Mouse (Mus musculus) myocyte (in vitro differentiated cells): ENCODE data around the gene Ndufv1.

Experiments used
- CEBPB ChIP-seq: IDR thresholded peaks from 2 replicates; pipeline ENCODE4 v1.6.1; 2011; ENCODE audit warnings: mild to moderate bottlenecking, moderate library complexity; ENCODE audit not compliant: poor library complexity, insufficient read depth, severe bottlenecking
- E2F4 ChIP-seq: IDR thresholded peaks from one replicate; pipeline ENCODE4 v1.6.1; 2011; ENCODE audit warnings: mild to moderate bottlenecking, control low read depth, moderate library complexity; ENCODE audit not compliant: insufficient read depth
- MAX ChIP-seq: IDR thresholded peaks from one replicate; pipeline ENCODE4 v1.6.1; 2011; ENCODE audit warnings: low read depth, mild to moderate bottlenecking, control low read depth
- MYOD1 ChIP-seq, 3 experiments: IDR thresholded peaks; one replicate each; pipeline ENCODE4 v1.6.1; 2011; ENCODE audit warnings: control low read depth in 2 of 3, low read depth in 2 of 3, mild to moderate bottlenecking in 2 of 3, moderate library complexity in 1 of 3; ENCODE audit not compliant: insufficient read length in 2 of 3, control insufficient read depth in 1 of 3
- MYOG ChIP-seq, 3 experiments: IDR thresholded peaks; one replicate each; pipeline ENCODE4 v1.6.1; 2011; ENCODE audit warnings: control low read depth in 2 of 3, low read depth in 2 of 3, mild to moderate bottlenecking in 2 of 3; ENCODE audit not compliant: insufficient read length in 2 of 3, control insufficient read depth in 1 of 3, insufficient read depth in 1 of 3
- POLR2A ChIP-seq: IDR thresholded peaks from one replicate; pipeline ENCODE4 v1.6.1; 2011; ENCODE audit warnings: low read depth, mild to moderate bottlenecking, control low read depth, moderate library complexity; ENCODE audit not compliant: insufficient read length
- POLR2AphosphoS2 ChIP-seq: IDR thresholded peaks from one replicate; pipeline ENCODE4 v1.6.1; 2011; ENCODE audit warnings: low read depth, control low read depth; ENCODE audit not compliant: insufficient read length
- TCF12 ChIP-seq: IDR thresholded peaks from one replicate; pipeline ENCODE4 v1.6.1; 2011; ENCODE audit warnings: mild to moderate bottlenecking, control low read depth; ENCODE audit not compliant: poor library complexity, insufficient read depth, severe bottlenecking
- USF1 ChIP-seq: IDR thresholded peaks from one replicate; pipeline ENCODE4 v1.6.1; 2011; ENCODE audit warnings: low read depth, mild to moderate bottlenecking, control low read depth, moderate library complexity

DNA sequence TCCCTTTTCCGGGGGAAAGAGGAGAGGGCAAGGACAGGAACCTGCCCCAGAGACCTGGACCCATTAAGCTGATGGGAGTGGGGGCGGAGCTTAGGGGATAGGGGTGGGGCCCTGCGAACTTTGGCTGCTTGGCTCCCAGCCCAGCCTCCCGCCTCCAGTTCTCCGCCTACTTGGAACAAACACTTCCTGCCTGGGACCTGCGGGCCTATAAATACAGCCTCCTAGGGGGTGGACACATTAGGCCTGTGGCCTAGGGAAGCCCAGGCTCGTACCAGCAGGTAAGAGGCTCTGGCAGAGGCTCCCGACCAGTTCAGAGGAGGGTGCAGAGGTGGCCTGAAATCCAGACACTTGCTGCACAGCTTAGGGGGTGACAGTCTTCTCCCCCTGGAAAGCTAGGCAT lies 26.3 kb downstream of the Ndufv1 start, which contains the start of gene Acy3:
- TF ChIP-seq POLR2A = peak; percentile 39
- no peak for TF ChIP-seq MAX
- TF ChIP-seq MYOG (IDR thresholded peaks at IDR 0.05; ENCODE audit: control insufficient read depth in 1 of 3, insufficient read depth in 1 of 3, insufficient read length in 2 of 3, low read depth in 2 of 3) = no peak
- no peak for TF ChIP-seq MYOD1 (IDR thresholded peaks at IDR 0.05; ENCODE audit: control insufficient read depth in 1 of 3, insufficient read length in 2 of 3, low read depth in 2 of 3)
- no peak for TF ChIP-seq E2F4
- no peak for TF ChIP-seq CEBPB
- no peak for TF ChIP-seq POLR2AphosphoS2
- no peak for TF ChIP-seq USF1
- no peak for TF ChIP-seq TCF12
